In the genomic region with DNA sequence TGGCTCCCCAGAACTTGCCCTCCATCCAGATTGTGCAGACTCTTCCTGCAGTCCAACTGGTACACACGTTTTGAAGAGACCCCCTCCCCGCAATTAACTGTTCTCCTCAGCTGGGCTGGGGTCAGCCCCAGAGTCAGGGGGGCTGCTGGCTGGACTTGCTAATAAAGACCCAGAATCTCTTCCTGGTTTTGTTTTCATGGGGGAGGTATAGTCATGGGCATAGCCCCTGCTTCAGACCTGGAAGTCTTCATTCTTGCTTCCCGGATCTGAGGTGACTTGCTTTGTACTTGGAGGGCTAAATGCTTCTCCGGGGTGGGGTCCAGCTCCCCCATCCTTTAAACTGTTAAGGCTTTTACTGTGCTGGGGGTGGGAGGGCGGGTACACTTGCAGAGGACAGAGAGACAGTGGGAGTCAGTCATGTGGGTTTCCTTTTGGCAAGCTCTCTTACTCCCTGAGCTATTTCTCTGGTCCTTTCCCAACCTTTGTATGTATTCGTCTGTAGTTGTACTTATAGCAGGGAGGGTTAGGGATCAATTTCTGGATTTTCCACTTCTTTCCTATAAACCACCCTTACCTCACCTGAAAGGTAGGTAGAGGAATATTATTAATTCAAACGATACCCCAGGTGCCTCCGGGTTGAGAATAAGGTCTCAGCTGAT, we compare ENCODE assay signal across 8 mouse cellular contexts. TPM values are rescaled to one million over a fixed set of nuclear protein-coding genes. Genes with fewer than 3 reads are reported as not detected.
DNase-seq lines count a peak whose midpoint lies in the region; ATAC-seq lines count a peak whose summit lies in the region.

A gene (plus strand): TSS at position 205 of the 659 bp plus-strand sequence.

- H3K4me2 ChIP-seq in neural tube, embryonic 12.5 days (replicated peaks): peak within 1 kb of the TSS; percentile 83

- H3K9me3 ChIP-seq in forebrain, embryonic 10.5 days: peaks cover 4% of the 10 kb centered on the region; the same call in 1 of the 2 replicates
- no peaks in the 10 kb centered on the region for H3K9me3 ChIP-seq in neural tube, embryonic 12.5 days

- no peak for ATAC-seq in neural tube, embryonic 12.5 days (ENCODE audit: low FRiP score, low read depth)

- H3K9ac ChIP-seq in neural tube, embryonic 12.5 days: peak within 1 kb of the TSS; percentile 56

- peaks cover 47% of the 10 kb centered on the region for H3K36me3 ChIP-seq in forebrain, embryonic 10.5 days (replicated peaks)
- peaks cover 39% of the 10 kb centered on the region for H3K36me3 ChIP-seq in neural tube, embryonic 12.5 days

- no peak for DNase-seq in left cerebral cortex, adult 18-20 months (ENCODE audit: low spot score in 2 of 2)
- no peak for DNase-seq in left cerebral cortex, adult 11 months (ENCODE audit: low spot score)
- DNase-seq in forebrain, embryonic 10.5 days (ENCODE audit: extremely low spot score, low spot score): no peak
- no peak for DNase-seq in layer of hippocampus, postnatal 25 days (ENCODE audit: extremely low spot score in 1 of 2, low spot score in 1 of 2)
- no peak for DNase-seq in spleen, adult 18-20 months
- no peak for DNase-seq in yolk sac, embryonic 10.5 days (ENCODE audit: low spot score)
- no peak for DNase-seq in B cell, adult 2 months

- H3K27ac ChIP-seq in forebrain, embryonic 10.5 days: peak within 1 kb of the TSS; percentile 92
- H3K27ac ChIP-seq in neural tube, embryonic 12.5 days: peak within 1 kb of the TSS; percentile 95

- H3K27me3 ChIP-seq in forebrain, embryonic 10.5 days (ENCODE audit: poor library complexity, severe bottlenecking): no peaks in the 10 kb centered on the region
- H3K27me3 ChIP-seq in neural tube, embryonic 12.5 days (replicated peaks): no peaks in the 10 kb centered on the region

- 24% methylated on average over 8 of the region's 8 CpGs for WGBS in forebrain, embryonic 10.5 days
- WGBS in neural tube, embryonic 12.5 days: 37% methylated on average over 8 of the region's 8 CpGs

- peaks cover 75% of the 10 kb centered on the region for H3K4me1 ChIP-seq in forebrain, embryonic 10.5 days
- H3K4me1 ChIP-seq in neural tube, embryonic 12.5 days: peaks cover 67% of the 10 kb centered on the region

- H3K4me3 ChIP-seq in forebrain, embryonic 10.5 days: peak within 1 kb of the TSS; percentile 53
- H3K4me3 ChIP-seq in neural tube, embryonic 12.5 days: peak within 1 kb of the TSS; percentile 38

RNA-seq across cellular contexts. Expression of the gene that starts here (rescaled TPM):
- total RNA-seq in left cerebral cortex, adult 18-20 months (2021): 100 to 1,000 TPM; 104 TPM
- polyA plus RNA-seq in forebrain, embryonic 10.5 days (2016; fragmentation: Nextera tagmentation; extraction: Ambion mirVana): 8.1 and 8.3 TPM in 2 replicates
- total RNA-seq in layer of hippocampus, postnatal 25 days (2021): 100 to 1,000 TPM; 109 to 112 TPM
- 13.0 and 13.7 TPM in 2 replicates for polyA plus RNA-seq in neural tube, embryonic 12.5 days (2016; fragmentation: Nextera tagmentation; extraction: Ambion mirVana)
